Mouse (Mus musculus): Measurements from ENCODE around the gene Apol7c.
"Not testable (repeated sequence)": the region's sequence is repeated elsewhere in the genome, so short reads cannot be mapped to it uniquely, and the experiment has no call there.

DNA sequence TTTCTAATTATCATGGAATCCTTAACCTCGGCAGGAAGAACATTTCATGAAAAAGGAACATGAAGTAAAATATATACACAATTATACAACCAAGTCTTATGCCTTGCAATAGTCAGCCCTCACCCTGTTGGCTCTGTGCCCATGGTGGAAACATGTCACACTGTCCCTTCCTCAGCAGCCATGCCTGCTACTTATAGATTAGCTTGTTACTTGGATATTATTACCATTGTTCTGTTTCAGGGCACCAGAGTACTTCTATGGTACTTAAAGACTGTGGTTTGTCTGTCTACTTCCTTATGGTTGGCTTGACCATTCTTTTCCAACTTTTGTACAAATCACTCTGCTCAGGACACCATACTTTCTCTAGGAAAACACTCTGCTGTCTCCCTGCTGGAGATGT is 39.9 kb downstream of the Apol7c start:
- not testable (repeated sequence) for TF ChIP-seq POLR2A (IDR thresholded peaks at IDR 0.05; ENCODE audit: low read depth, low read length); CTCF (IDR thresholded peaks at IDR 0.05; ENCODE audit: extremely low read depth, insufficient read length, insufficient replicate concordance, low read depth, low read length)

All from small intestine, adult 2 months (tissue).